Mouse (Mus musculus) liver, postnatal 0 days (tissue): ENCODE measurements around the gene Ccdc27. TPM values are rescaled to one million over a fixed set of nuclear protein-coding genes. Genes with fewer than 3 reads are reported as not detected.

Experiments used
- ATAC-seq: fragments of 200-750 bp; cut with Nextera tagmentation; 2 replicates; pipeline ENCODE4 v1.8.0; 2017; ENCODE audit warnings: mild to moderate bottlenecking, moderate library complexity
- DNase-seq: peaks from one replicate; pipeline ENCODE4 v3.0.0-alpha.2; 2016
- H3K27ac ChIP-seq: fragments of 300-500 bp; sonication (generic); 2 replicates; pipeline ENCODE4 v1.5.1; 2014; ENCODE audit warnings: antibody characterized with exemption, moderate library complexity, mild to moderate bottlenecking, low read depth
- H3K27me3 ChIP-seq: fragments of 300-500 bp; sonication (generic); 2 replicates; pipeline ENCODE4 v1.6.1; 2014; ENCODE audit warnings: low read length, control low read depth, mixed read lengths; ENCODE audit not compliant: insufficient read depth
- H3K36me3 ChIP-seq: fragments of 300-500 bp; sonication (generic); replicated peaks from 2 replicates; pipeline ENCODE4 v1.6.1; 2014; ENCODE audit warnings: mild to moderate bottlenecking, control low read depth, low read length, moderate library complexity, mixed read lengths; ENCODE audit not compliant: insufficient read depth
- H3K4me1 ChIP-seq: fragments of 300-500 bp; sonication (generic); 2 replicates; pipeline ENCODE4 v1.6.1; 2014; ENCODE audit warnings: antibody characterized with exemption, mild to moderate bottlenecking, control low read depth; ENCODE audit not compliant: insufficient read depth
- H3K4me2 ChIP-seq: fragments of 300-500 bp; sonication (generic); 2 replicates; pipeline ENCODE4 v1.6.1; 2014; ENCODE audit warnings: low read depth, mild to moderate bottlenecking, low read length, moderate library complexity, mixed read lengths
- H3K4me3 ChIP-seq: fragments of 300-500 bp; sonication (generic); 2 replicates; pipeline ENCODE4 v1.5.1; 2014; ENCODE audit warnings: low read depth, low read length
- H3K9ac ChIP-seq: fragments of 300-500 bp; sonication (generic); replicated peaks from 2 replicates; pipeline ENCODE4 v1.6.1; 2014; ENCODE audit warnings: mild to moderate bottlenecking, moderate library complexity
- H3K9me3 ChIP-seq: fragments of 300-500 bp; sonication (generic); 2 replicates; pipeline ENCODE4 v1.6.1; 2016; ENCODE audit warnings: mild to moderate bottlenecking, control low read depth, low read length, mixed read lengths
- CTCF ChIP-seq: sonication (generic); IDR thresholded peaks from 2 replicates; pipeline ENCODE4 v1.5.1; 2016; ENCODE audit warnings: antibody characterized with exemption, low read depth
- EP300 ChIP-seq: IDR thresholded peaks from 2 replicates; pipeline ENCODE4 v1.6.1; 2016; ENCODE audit warnings: antibody characterized with exemption, low read depth, mild to moderate bottlenecking
- WGBS: fragments of 180-500 bp; shearing (Covaris S2); extraction: QIAGEN DNeasy Blood & Tissue Kit; methylation state at CpG from one replicate; pipeline ENCODE4 v1.1.7; 2014; ENCODE audit not compliant: insufficient replicate concordance; 5-methylcytosine and 5-hydroxymethylcytosine counted together
- polyA plus RNA-seq: library from polyadenylated mRNA; unstranded; fragments of >200 nt; fragmentation: Nextera tagmentation; extraction: Ambion mirVana; gene quantifications from 2 replicates; pipeline ENCODE4 v1.2.1, GENCODE M21; 2015

Ccdc27 gene
- polyA plus RNA-seq, 1 experiment from 2014 or later = not detected

DNA sequence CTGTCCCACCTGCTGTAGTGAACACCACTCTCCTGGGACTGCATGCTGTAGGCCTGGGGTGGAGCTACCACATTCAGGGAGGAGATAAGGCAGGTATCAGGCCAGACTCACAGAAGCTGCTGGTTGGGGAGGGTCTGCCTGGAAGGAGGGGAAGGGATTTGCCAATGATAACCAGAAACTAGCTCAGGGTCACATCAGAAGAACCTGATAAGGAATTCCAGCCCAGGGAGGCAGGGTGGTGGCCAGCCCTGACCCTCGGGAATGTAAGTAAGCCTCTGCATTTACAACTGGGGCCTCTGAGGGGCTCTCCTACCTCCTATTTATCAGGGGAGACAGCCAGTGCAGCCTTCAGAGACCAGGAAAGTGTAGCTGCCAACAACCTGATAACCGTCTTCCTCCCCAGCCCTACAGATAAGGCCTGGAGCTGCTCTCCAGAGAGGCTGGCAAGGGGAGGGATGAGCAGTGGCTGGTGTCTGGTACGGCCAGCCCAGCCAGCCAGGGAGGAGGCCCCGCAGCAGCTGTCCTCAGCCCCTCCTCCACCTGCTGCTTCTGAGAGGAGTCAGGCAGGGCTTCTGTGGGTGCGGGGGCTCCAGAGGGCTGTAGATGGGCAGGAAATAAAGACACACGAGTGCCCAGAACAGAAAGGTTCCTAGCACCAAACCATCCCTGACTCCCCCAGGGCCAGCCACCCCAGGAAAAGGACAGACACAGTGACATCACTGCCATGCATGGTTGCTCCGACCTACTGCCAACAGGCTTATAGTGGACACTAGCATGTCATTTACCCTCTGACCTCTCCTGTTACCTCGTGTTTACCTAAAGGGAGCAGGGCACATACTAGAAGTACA is 18.5 kb downstream of the Ccdc27 start:
- Histone ChIP-seq H3K9me3 (no peaks in the 10 kb centered on the region), H3K4me2 (peak overlapping the region; percentile 94), H3K36me3 (peaks cover 36% of the 10 kb centered on the region), H3K9ac (peak overlapping the region; percentile 86), H3K4me3 (peak overlapping the region; percentile 84), H3K27me3 (no peaks in the 10 kb centered on the region), H3K4me1 (peaks cover 31% of the 10 kb centered on the region), H3K27ac (peak overlapping the region; percentile 89)
- no peak for TF ChIP-seq CTCF
- peak; percentile 91 for TF ChIP-seq EP300
- ATAC-seq (peak; percentile 83), DNase-seq (peak; percentile 74)
- WGBS = 6% methylated on average over 8 of the region's 8 CpGs

DNA sequence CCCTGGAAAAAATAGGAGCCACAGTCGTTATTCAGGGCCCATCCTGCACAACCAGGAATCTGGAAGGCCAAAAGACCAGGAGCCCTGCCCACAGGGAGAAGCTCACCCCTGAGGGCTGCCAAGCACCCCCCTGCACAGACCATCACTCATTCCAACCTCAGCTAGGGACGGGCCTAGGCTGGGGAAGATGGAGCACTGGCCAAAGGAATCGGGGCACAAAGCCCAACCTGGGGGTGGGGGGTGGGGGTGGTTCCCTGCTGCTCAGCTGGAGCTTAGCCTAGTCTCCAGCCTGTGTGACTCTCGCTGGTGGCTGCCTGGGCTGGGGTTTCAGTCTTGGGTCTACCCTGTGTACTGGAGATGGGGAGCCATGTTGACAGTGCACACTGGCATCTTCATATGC is 19.6 kb downstream of the Ccdc27 start:
- peak overlapping the region; percentile 94 for H3K4me2 ChIP-seq
- peak overlapping the region; percentile 84; the same call in 1 of the 2 replicates for H3K4me3 ChIP-seq
- no peaks in the 10 kb centered on the region for H3K9me3 ChIP-seq
- no peak overlapping the region for H3K9ac ChIP-seq
- no peak for TF ChIP-seq EP300
- no peak for TF ChIP-seq CTCF
- no peaks in the 10 kb centered on the region for H3K27me3 ChIP-seq
- peaks cover 47% of the 10 kb centered on the region for H3K36me3 ChIP-seq
- WGBS = 49% methylated on average over 4 of the region's 4 CpGs
- DNase-seq (no peak), ATAC-seq (no peak)
- H3K4me1 ChIP-seq = peaks cover 31% of the 10 kb centered on the region
- H3K27ac ChIP-seq = peak overlapping the region; percentile 89

DNA sequence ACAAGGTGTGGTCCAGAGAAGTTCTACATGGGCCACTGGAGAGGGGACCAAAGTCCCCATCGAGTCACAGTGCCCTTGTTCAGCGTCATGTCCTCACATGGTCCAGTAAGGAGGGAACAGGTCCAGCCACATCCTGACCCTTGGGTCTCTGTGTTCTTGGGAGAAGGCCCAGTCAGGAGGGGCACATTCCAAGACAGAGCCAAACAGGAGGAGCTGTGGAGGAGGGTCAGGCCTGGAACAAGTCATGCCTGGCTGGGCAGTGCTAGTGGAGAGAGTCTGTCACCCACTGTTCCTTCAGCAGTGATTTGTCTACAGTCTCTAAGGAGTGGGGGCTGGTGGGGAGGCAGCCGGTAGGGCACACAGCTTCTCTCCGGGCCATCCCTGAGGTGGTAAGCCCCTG is 20.1 kb downstream of the Ccdc27 start:
- H3K27me3 ChIP-seq = no peaks in the 10 kb centered on the region
- peak overlapping the region; percentile 94 for H3K4me2 ChIP-seq
- TF ChIP-seq EP300 (no peak), CTCF (no peak)
- peaks cover 31% of the 10 kb centered on the region for H3K4me1 ChIP-seq
- H3K4me3 ChIP-seq = no peak overlapping the region
- WGBS = 82% methylated on average over 4 of the region's 4 CpGs
- ATAC-seq = no peak
- no peak for DNase-seq
- H3K36me3 ChIP-seq = peaks cover 50% of the 10 kb centered on the region
- peak overlapping the region; percentile 89; the same call in 1 of the 2 replicates for H3K27ac ChIP-seq
- no peaks in the 10 kb centered on the region for H3K9me3 ChIP-seq
- H3K9ac ChIP-seq = no peak overlapping the region

DNA sequence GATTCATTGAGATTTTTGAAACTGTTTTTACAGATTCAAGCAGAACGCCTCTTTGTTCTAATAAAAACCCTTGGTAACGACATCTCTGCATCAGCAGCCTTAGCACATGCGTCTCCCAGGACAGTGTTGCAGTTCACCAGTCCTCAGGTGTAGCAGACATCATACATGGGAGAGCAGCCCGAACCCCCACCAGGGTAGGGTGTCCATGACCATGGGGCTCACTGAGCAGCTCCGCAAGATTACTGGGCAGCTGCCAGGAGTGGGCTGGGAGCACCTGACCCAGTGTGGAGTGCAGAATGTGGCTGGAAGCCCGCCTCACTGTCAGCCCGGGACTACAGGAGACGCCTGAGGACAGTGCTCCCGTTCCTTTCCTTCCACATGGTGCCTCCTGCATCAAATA is 21.0 kb downstream of the Ccdc27 start:
- Histone ChIP-seq H3K4me3 (no peak overlapping the region), H3K4me2 (no peak overlapping the region), H3K27me3 (no peaks in the 10 kb centered on the region)

DNA sequence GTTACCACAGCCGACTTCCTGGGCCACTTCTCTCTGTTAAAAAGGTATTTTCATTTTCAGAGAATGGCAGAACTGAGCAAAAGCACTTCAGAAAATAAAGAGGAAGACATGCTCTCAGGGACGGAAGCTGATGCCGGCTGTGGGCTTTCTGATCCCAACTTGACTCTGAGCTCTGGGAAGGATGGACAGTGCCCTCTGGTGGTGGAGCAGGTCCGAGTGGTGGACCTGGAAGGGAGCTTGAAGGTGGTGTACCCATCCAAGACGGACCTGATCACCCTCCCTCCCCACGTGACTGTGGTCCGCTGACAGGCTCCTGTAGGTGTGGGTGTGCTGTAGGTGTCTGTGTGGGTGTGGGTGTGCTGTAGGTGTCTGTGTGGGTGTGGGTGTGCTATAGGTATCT is 22.9 kb downstream of the Ccdc27 start:
- Histone ChIP-seq H3K36me3 (peaks cover 68% of the 10 kb centered on the region), H3K9me3 (no peaks in the 10 kb centered on the region), H3K27ac (no peak overlapping the region), H3K4me3 (no peak overlapping the region), H3K27me3 (no peaks in the 10 kb centered on the region), H3K4me2 (no peak overlapping the region), H3K9ac (no peak overlapping the region), H3K4me1 (peaks cover 14% of the 10 kb centered on the region)
- 64% methylated on average over 7 of the region's 7 CpGs for WGBS
- ATAC-seq (no peak), DNase-seq (peak; percentile 73)
- TF ChIP-seq CTCF (peak; percentile 82), EP300 (no peak)

More for the DNA sequence above, 21.0 kb downstream of the Ccdc27 start:
- Histone ChIP-seq H3K9ac (no peak overlapping the region), H3K27ac (no peak overlapping the region), H3K9me3 (no peaks in the 10 kb centered on the region), H3K4me1 (peaks cover 31% of the 10 kb centered on the region), H3K36me3 (peaks cover 56% of the 10 kb centered on the region)
- 84% methylated on average over 9 of the region's 9 CpGs for WGBS
- DNase-seq (no peak), ATAC-seq (no peak)
- TF ChIP-seq EP300 (no peak), CTCF (no peak)

DNA sequence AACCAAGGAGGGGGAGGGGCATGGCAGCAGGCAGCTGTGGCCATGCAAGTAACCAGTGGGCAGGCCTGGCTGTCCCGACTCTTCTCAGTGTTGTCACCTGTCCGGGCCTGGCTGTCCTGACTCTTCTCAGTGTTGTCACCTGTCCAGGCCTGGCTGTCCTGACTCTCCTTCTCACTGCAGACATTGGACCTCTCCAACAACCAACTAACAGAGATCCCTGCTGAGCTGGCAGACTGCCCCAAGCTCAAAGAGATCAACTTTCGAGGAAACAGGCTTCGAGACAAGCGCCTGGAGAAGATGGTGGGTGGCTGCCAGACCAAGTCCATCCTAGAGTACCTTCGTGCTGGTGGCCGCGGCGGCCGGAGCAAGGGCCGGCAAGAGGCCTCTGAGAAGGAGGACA is 27.0 kb downstream of the Ccdc27 start:
- Histone ChIP-seq H3K27ac (no peak overlapping the region), H3K4me2 (no peak overlapping the region), H3K9me3 (no peaks in the 10 kb centered on the region), H3K36me3 (peaks cover 43% of the 10 kb centered on the region), H3K4me1 (peaks cover 18% of the 10 kb centered on the region), H3K9ac (no peak overlapping the region), H3K27me3 (no peaks in the 10 kb centered on the region), H3K4me3 (no peak overlapping the region)
- 92% methylated on average over 11 of the region's 11 CpGs for WGBS
- DNase-seq (no peak), ATAC-seq (no peak)
- TF ChIP-seq CTCF (no peak), EP300 (no peak)
